ENCODE assay signal across 9 mouse cellular contexts in the genomic region with DNA sequence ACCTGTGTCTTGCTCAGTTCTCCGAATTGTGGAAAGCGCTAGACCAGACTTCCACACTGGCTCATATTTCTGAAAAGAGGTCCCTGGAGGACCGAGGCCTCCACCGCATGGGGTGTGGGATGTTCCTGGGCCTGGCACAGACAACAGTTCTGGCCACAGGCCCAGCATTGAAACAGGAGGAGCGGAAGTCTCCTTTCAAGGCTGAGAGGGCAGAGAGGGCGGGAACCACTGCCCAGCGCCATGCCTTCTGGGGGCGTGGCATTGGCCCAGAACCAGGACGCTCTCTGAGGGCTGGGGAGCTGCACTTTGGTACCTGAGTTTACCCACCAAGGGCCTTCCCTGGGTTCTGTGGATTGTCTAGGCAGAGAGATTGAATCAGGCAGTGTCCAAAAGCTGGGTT. TPM values are rescaled to one million over a fixed set of nuclear protein-coding genes. Genes with fewer than 3 reads are reported as not detected.
DNase-seq lines count a peak whose midpoint lies in the region; ATAC-seq lines count a peak whose summit lies in the region.
"Had no signal": no experiment of that assay in that cellular context is flagged by ENCODE, and none has a peak within 500 bp of the region (broad histone marks: within the 10 kb centered on the region; RNA-seq: fewer than 3 reads in every experiment).

No protein-coding gene starts in this region.

- no peak overlapping the region for H3K4me2 ChIP-seq in forebrain, embryonic 11.5 days (ENCODE audit: low read depth, low read length, severe bottlenecking)
- no peak overlapping the region for H3K4me2 ChIP-seq in forebrain, embryonic 16.5 days (ENCODE audit: low read length)
- no peak overlapping the region for H3K4me2 ChIP-seq in heart, embryonic 12.5 days
- H3K4me2 ChIP-seq: liver, embryonic 15.5 days had no signal

- no peaks in the 10 kb centered on the region for H3K9me3 ChIP-seq in forebrain, embryonic 11.5 days (ENCODE audit: control insufficient read depth, low read length)
- H3K9me3 ChIP-seq in forebrain, embryonic 16.5 days (ENCODE audit: control insufficient read depth, low read length), result no peaks in the 10 kb centered on the region
- no peaks in the 10 kb centered on the region for H3K9me3 ChIP-seq in heart, embryonic 12.5 days (replicated peaks)
- H3K9me3 ChIP-seq: liver, embryonic 15.5 days had no signal

- no peak overlapping the region for H3K4me3 ChIP-seq in forebrain, embryonic 11.5 days (ENCODE audit: low read depth, low read length)
- H3K4me3 ChIP-seq in forebrain, embryonic 16.5 days (replicated peaks; ENCODE audit: low read length), result no peak overlapping the region
- H3K4me3 ChIP-seq in heart, embryonic 12.5 days, result no peak overlapping the region
- H3K4me3 ChIP-seq: liver, embryonic 15.5 days had no signal

- no peaks in the 10 kb centered on the region for H3K36me3 ChIP-seq in forebrain, embryonic 11.5 days (ENCODE audit: control insufficient read depth, insufficient read depth, low read length)
- H3K36me3 ChIP-seq in forebrain, embryonic 16.5 days (ENCODE audit: control insufficient read depth, insufficient read depth), result no peaks in the 10 kb centered on the region
- H3K36me3 ChIP-seq in heart, embryonic 12.5 days, result no peaks in the 10 kb centered on the region

- DNase-seq in forebrain, embryonic 11.5 days (ENCODE audit: low spot score), result no peak
- peak; percentile 75 to 77 for DNase-seq in adrenal gland, adult 18-20 months (ENCODE audit: low spot score in 2 of 2)
- DNase-seq in kidney, postnatal 36 days, result peak; percentile 92 to 95
- DNase-seq in ovary, adult 18-20 months (ENCODE audit: low spot score), result peak; percentile 87
- no peak for DNase-seq in thymus, postnatal 25 days
- no peak for DNase-seq in embryo, embryonic 10 days (ENCODE audit: low spot score)

- 65% methylated on average over 9 of the region's 9 CpGs for WGBS in forebrain, embryonic 11.5 days
- WGBS in forebrain, embryonic 16.5 days, result 51% methylated on average over 9 of the region's 9 CpGs
- WGBS in heart, embryonic 12.5 days, result 66% methylated on average over 9 of the region's 9 CpGs

- no peaks in the 10 kb centered on the region for H3K4me1 ChIP-seq in forebrain, embryonic 11.5 days (replicated peaks; ENCODE audit: control insufficient read depth, insufficient read depth, low read length)
- peaks cover 12% of the 10 kb centered on the region for H3K4me1 ChIP-seq in forebrain, embryonic 16.5 days (replicated peaks; ENCODE audit: control insufficient read depth, insufficient read depth, low read length)
- H3K4me1 ChIP-seq in heart, embryonic 12.5 days (replicated peaks), result peaks cover 12% of the 10 kb centered on the region

- no peak overlapping the region for H3K27ac ChIP-seq in forebrain, embryonic 11.5 days (ENCODE audit: low read depth, low read length)
- no peak overlapping the region for H3K27ac ChIP-seq in forebrain, embryonic 16.5 days (ENCODE audit: low read length)
- no peak overlapping the region for H3K27ac ChIP-seq in heart, embryonic 12.5 days (ENCODE audit: poor library complexity, severe bottlenecking)
- H3K27ac ChIP-seq: liver, embryonic 15.5 days had no signal

- peak overlapping the region; percentile 6; the same call in 1 of the 2 replicates for H3K9ac ChIP-seq in forebrain, embryonic 11.5 days (ENCODE audit: low read length)
- H3K9ac ChIP-seq in forebrain, embryonic 16.5 days (replicated peaks; ENCODE audit: low read depth, low read length), result no peak overlapping the region
- H3K9ac ChIP-seq in heart, embryonic 12.5 days, result no peak overlapping the region
- H3K9ac ChIP-seq: liver, embryonic 15.5 days had no signal

- no peaks in the 10 kb centered on the region for H3K27me3 ChIP-seq in forebrain, embryonic 11.5 days (ENCODE audit: control insufficient read depth, insufficient read depth, low read length)
- 0 out of 2 replicates have a peak, but pooled peaks cover 2% of the 10 kb centered on the region for H3K27me3 ChIP-seq in forebrain, embryonic 16.5 days (replicated peaks; ENCODE audit: control insufficient read depth, insufficient read depth, low read length)
- peaks cover 38% of the 10 kb centered on the region for H3K27me3 ChIP-seq in heart, embryonic 12.5 days (replicated peaks)
- H3K27me3 ChIP-seq: liver, embryonic 15.5 days had no signal

- ATAC-seq in forebrain, embryonic 11.5 days (replicated peaks; ENCODE audit: low FRiP score), result no peak
- ATAC-seq in forebrain, embryonic 16.5 days, result no peak
- peak; percentile 30; the same call in 1 of the 2 replicates for ATAC-seq in heart, embryonic 12.5 days (ENCODE audit: insufficient number of reproducible peaks, low FRiP score)

RNA-seq across cellular contexts. Expression of gene Ccdc24, which starts 6.3 kb away (rescaled TPM):
- 1.7 and 2.1 TPM in 2 replicates for polyA plus RNA-seq in forebrain, embryonic 11.5 days (2014; fragmentation: Nextera tagmentation; extraction: Ambion mirVana)
- polyA plus RNA-seq in forebrain, embryonic 16.5 days (2015; fragmentation: Nextera tagmentation; extraction: Ambion mirVana), result 2.0 and 2.4 TPM in 2 replicates
- under 1 TPM; 0.70 to 0.99 TPM for total RNA-seq in adrenal gland, adult 18-20 months (2021)
- polyA plus RNA-seq in heart, embryonic 12.5 days (2016; fragmentation: Nextera tagmentation; extraction: Ambion mirVana), result 0.74 and 0.91 TPM in 2 replicates

RNA-seq across cellular contexts. Expression of gene B4galt2, which starts 17.2 kb away (rescaled TPM):
- 31.3 and 34.5 TPM in 2 replicates for polyA plus RNA-seq in forebrain, embryonic 11.5 days (2014; fragmentation: Nextera tagmentation; extraction: Ambion mirVana)
- polyA plus RNA-seq in forebrain, embryonic 16.5 days (2015; fragmentation: Nextera tagmentation; extraction: Ambion mirVana), result 47.8 and 47.9 TPM in 2 replicates
- total RNA-seq in adrenal gland, adult 18-20 months (2021), result 10 to 100 TPM in 1 of 2 experiments, 1 to 10 TPM in 1; 9.9 to 12.9 TPM
- polyA plus RNA-seq in heart, embryonic 12.5 days (2016; fragmentation: Nextera tagmentation; extraction: Ambion mirVana), result 18.3 and 19.4 TPM in 2 replicates

RNA-seq across cellular contexts. Expression of gene Atp6v0b, which starts 21.1 kb away (rescaled TPM):
- 187 and 195 TPM in 2 replicates for polyA plus RNA-seq in forebrain, embryonic 11.5 days (2014; fragmentation: Nextera tagmentation; extraction: Ambion mirVana)
- polyA plus RNA-seq in forebrain, embryonic 16.5 days (2015; fragmentation: Nextera tagmentation; extraction: Ambion mirVana), result 426 and 531 TPM in 2 replicates
- 100 to 1,000 TPM; 222 to 245 TPM for total RNA-seq in adrenal gland, adult 18-20 months (2021)
- polyA plus RNA-seq in heart, embryonic 12.5 days (2016; fragmentation: Nextera tagmentation; extraction: Ambion mirVana), result 183 and 196 TPM in 2 replicates

RNA-seq across cellular contexts. Expression of gene Dph2, which starts 25.7 kb away (rescaled TPM):
- polyA plus RNA-seq in forebrain, embryonic 11.5 days (2014; fragmentation: Nextera tagmentation; extraction: Ambion mirVana), result 28.4 and 32.4 TPM in 2 replicates
- 29.8 and 30.1 TPM in 2 replicates for polyA plus RNA-seq in forebrain, embryonic 16.5 days (2015; fragmentation: Nextera tagmentation; extraction: Ambion mirVana)
- 10 to 100 TPM; 11.7 to 13.3 TPM for total RNA-seq in adrenal gland, adult 18-20 months (2021)
- 12.4 and 12.9 TPM in 2 replicates for polyA plus RNA-seq in heart, embryonic 12.5 days (2016; fragmentation: Nextera tagmentation; extraction: Ambion mirVana)

RNA-seq across cellular contexts. Expression of gene Slc6a9, which starts 31.8 kb away (rescaled TPM):
- 8.1 and 9.0 TPM in 2 replicates for polyA plus RNA-seq in forebrain, embryonic 11.5 days (2014; fragmentation: Nextera tagmentation; extraction: Ambion mirVana)
- polyA plus RNA-seq in forebrain, embryonic 16.5 days (2015; fragmentation: Nextera tagmentation; extraction: Ambion mirVana), result 12.0 and 16.2 TPM in 2 replicates
- 10 to 100 TPM in 1 of 2 experiments, 1 to 10 TPM in 1; 6.5 to 11.8 TPM for total RNA-seq in adrenal gland, adult 18-20 months (2021)
- polyA plus RNA-seq in heart, embryonic 12.5 days (2016; fragmentation: Nextera tagmentation; extraction: Ambion mirVana), result 10.3 and 10.8 TPM in 2 replicates

Comparison
In these comparisons a context has a peak if more than half of its experiments do, and no peak if none do; other contexts are left out.
1. DNase-seq: peak in adrenal gland, adult 18-20 months (2 of 2), kidney, postnatal 36 days (2 of 2) and ovary, adult 18-20 months (single experiment); none in forebrain, embryonic 11.5 days (single experiment), thymus, postnatal 25 days (single experiment) and embryo, embryonic 10 days (single experiment).